Mouse (Mus musculus) neural tube, embryonic 13.5 days (tissue): ENCODE measurements at regions not wholly inside any gene's neighbourhood (a gene's known extent, or its start where the extent isn't known, plus 50 kb on each side); places are given as distances from the start of the nearest gene placed in this dataset.

ENCODE experiments used
- ATAC-seq: fragments of 200-750 bp; cut with Nextera tagmentation; 2 replicates; pipeline ENCODE4 v1.8.0; 2017; ENCODE audit warnings: low read depth, mild to moderate bottlenecking, moderate TSS enrichment, moderate library complexity
- H3K27ac ChIP-seq: fragments of 300-500 bp; sonication (generic); replicated peaks from 2 replicates; pipeline ENCODE4 v1.5.1; 2015; ENCODE audit warnings: moderate library complexity, mild to moderate bottlenecking, inconsistent platforms
- H3K27me3 ChIP-seq: fragments of 300-500 bp; sonication (generic); 2 replicates; pipeline ENCODE4 v1.6.1; 2015; ENCODE audit warnings: mild to moderate bottlenecking, inconsistent platforms
- H3K36me3 ChIP-seq: fragments of 300-500 bp; sonication (generic); 2 replicates; pipeline ENCODE4 v1.6.1; 2015; ENCODE audit warnings: mild to moderate bottlenecking, inconsistent platforms
- H3K4me1 ChIP-seq: fragments of 300-500 bp; sonication (generic); replicated peaks from 2 replicates; pipeline ENCODE4 v1.6.1; 2015; ENCODE audit warnings: inconsistent platforms
- H3K4me2 ChIP-seq: fragments of 300-500 bp; sonication (generic); 2 replicates; pipeline ENCODE4 v1.6.1; 2015; ENCODE audit warnings: inconsistent platforms, mild to moderate bottlenecking, moderate library complexity
- H3K4me3 ChIP-seq: fragments of 300-500 bp; sonication (generic); 2 replicates; pipeline ENCODE4 v1.5.1; 2015; ENCODE audit warnings: mild to moderate bottlenecking, inconsistent platforms
- H3K9ac ChIP-seq: fragments of 300-500 bp; sonication (generic); 2 replicates; pipeline ENCODE4 v1.6.1; 2015; ENCODE audit warnings: moderate library complexity, mild to moderate bottlenecking, inconsistent platforms
- H3K9me3 ChIP-seq: fragments of 300-500 bp; sonication (generic); 2 replicates; pipeline ENCODE4 v1.6.1; 2016; ENCODE audit warnings: inconsistent platforms
- WGBS: fragments of 180-500 bp; shearing (Covaris S2); methylation state at CpG from one replicate; pipeline ENCODE4 v1.1.7; 2015; 5-methylcytosine and 5-hydroxymethylcytosine counted together

GRCm38 (mm10) chr13:37142812-37143211, 92.8 kb upstream of the F13a1 start:
- Histone ChIP-seq H3K36me3 (no peaks in the 10 kb centered on the region), H3K27ac (no peak overlapping the region), H3K4me1 (no peaks in the 10 kb centered on the region), H3K27me3 (no peaks in the 10 kb centered on the region), H3K4me2 (no peak overlapping the region), H3K9me3 (no peaks in the 10 kb centered on the region), H3K9ac (no peak overlapping the region), H3K4me3 (no peak overlapping the region)
- WGBS, result 88% methylated on average over 2 of the region's 2 CpGs
- no peak for ATAC-seq

- H3K27me3 ChIP-seq, result no peaks in the 10 kb centered on the region
- no peak overlapping the region for H3K27ac ChIP-seq
- no peaks in the 10 kb centered on the region for H3K9me3 ChIP-seq
- no peak for ATAC-seq
- 71% methylated on average over 1 of the region's 1 CpGs for WGBS
- no peak overlapping the region for H3K9ac ChIP-seq
- no peak overlapping the region for H3K4me2 ChIP-seq
- no peaks in the 10 kb centered on the region for H3K4me1 ChIP-seq
- no peaks in the 10 kb centered on the region for H3K36me3 ChIP-seq
- no peak overlapping the region for H3K4me3 ChIP-seq
Observed at GRCm38 (mm10) chr13:37135115-37135514, 85.1 kb upstream of the F13a1 start.

GRCm38 (mm10) chr13:37134518-37134917, 84.5 kb upstream of the F13a1 start:
- Histone ChIP-seq H3K36me3 (no peaks in the 10 kb centered on the region), H3K4me3 (no peak overlapping the region), H3K9me3 (no peaks in the 10 kb centered on the region), H3K27ac (no peak overlapping the region), H3K27me3 (no peaks in the 10 kb centered on the region), H3K4me2 (no peak overlapping the region), H3K9ac (no peak overlapping the region), H3K4me1 (no peaks in the 10 kb centered on the region)
- 86% methylated on average over 2 of the region's 2 CpGs for WGBS
- no peak for ATAC-seq

DNA sequence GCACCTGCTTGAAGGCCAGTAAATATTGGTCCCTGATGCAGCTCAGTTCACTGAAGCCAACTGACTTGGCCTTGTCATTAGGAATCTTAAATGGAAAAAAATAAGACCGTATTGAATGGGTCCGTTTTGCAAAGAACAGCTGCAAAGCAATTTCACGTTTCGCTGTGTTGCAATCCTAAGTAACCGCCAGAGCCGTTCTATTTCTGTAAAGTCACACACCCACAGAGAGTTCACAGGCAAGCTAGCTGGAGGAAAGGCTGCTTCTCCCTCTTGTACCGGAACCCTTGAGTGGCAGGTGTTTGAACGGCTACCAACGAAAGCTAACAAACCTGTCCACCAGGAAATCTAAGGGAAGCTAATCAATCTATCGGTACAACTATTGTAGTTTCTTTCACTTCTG, 80.6 kb upstream of the F13a1 start:
- no peaks in the 10 kb centered on the region for H3K36me3 ChIP-seq
- no peak overlapping the region for H3K4me3 ChIP-seq
- no peaks in the 10 kb centered on the region for H3K27me3 ChIP-seq
- H3K4me2 ChIP-seq, result no peak overlapping the region
- H3K27ac ChIP-seq, result no peak overlapping the region
- 87% methylated on average over 10 of the region's 10 CpGs for WGBS
- no peaks in the 10 kb centered on the region for H3K9me3 ChIP-seq
- no peak overlapping the region for H3K9ac ChIP-seq
- H3K4me1 ChIP-seq, result no peaks in the 10 kb centered on the region
- ATAC-seq, result no peak

DNA sequence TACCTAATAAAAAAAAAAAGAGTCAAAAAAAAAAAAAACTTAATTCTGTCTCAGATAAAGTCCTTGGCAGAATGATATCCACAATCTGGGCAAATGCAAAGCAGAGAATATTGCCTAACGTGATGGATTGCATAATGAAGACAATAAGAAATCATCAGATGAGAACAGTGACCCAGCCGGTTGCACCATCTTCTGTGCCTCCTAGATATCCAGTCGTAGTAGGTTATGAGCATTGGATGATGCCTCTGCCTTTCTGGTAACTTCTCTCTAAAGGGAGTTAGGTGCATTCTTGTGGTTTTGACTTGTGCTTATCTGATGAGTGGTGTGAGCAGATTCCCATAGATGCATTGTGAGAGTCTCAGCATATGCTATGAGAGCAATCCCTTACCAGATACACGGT, 71.6 kb upstream of the F13a1 start:
- WGBS, result 92% methylated on average over 4 of the region's 4 CpGs
- ATAC-seq, result no peak
- Histone ChIP-seq H3K4me2 (no peak overlapping the region), H3K9me3 (no peaks in the 10 kb centered on the region), H3K27me3 (no peaks in the 10 kb centered on the region), H3K4me3 (no peak overlapping the region), H3K36me3 (no peaks in the 10 kb centered on the region), H3K9ac (no peak overlapping the region), H3K27ac (no peak overlapping the region), H3K4me1 (no peaks in the 10 kb centered on the region)

GRCm38 (mm10) chr13:37120219-37120618, 70.2 kb upstream of the F13a1 start:
- no peak for ATAC-seq
- no peak overlapping the region for H3K9ac ChIP-seq

DNA sequence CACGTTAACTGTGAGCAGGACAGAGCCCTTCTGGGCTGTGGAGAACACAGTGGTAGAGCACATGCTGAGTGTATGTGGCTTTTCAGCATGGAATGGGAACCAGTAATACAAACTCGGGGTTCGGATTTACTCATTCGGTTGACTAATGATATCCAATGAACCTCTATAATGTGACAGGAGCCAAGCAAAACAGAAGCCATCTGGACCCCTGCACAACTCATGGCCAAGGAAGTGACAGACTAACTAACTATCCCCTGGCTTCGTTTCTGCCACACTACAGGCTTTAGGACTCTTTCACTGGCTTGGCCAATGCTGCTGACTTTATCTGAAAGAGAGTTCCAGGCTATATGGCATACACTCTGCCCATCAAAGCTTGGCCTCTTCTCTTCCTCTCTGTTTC, 64.3 kb upstream of the F13a1 start:
- no peak for ATAC-seq
- WGBS, result 78% methylated on average over 5 of the region's 5 CpGs
- no peaks in the 10 kb centered on the region for H3K9me3 ChIP-seq
- no peaks in the 10 kb centered on the region for H3K36me3 ChIP-seq
- H3K4me1 ChIP-seq, result no peaks in the 10 kb centered on the region
- H3K9ac ChIP-seq, result no peak overlapping the region
- H3K4me3 ChIP-seq, result no peak overlapping the region
- no peak overlapping the region for H3K4me2 ChIP-seq
- H3K27ac ChIP-seq, result no peak overlapping the region
- no peaks in the 10 kb centered on the region for H3K27me3 ChIP-seq

More at GRCm38 (mm10) chr13:37120219-37120618, 70.2 kb upstream of the F13a1 start:
- no peaks in the 10 kb centered on the region for H3K36me3 ChIP-seq
- H3K9me3 ChIP-seq, result no peaks in the 10 kb centered on the region
- no peaks in the 10 kb centered on the region for H3K27me3 ChIP-seq
- H3K4me2 ChIP-seq, result no peak overlapping the region
- 86% methylated on average over 2 of the region's 2 CpGs for WGBS
- H3K4me1 ChIP-seq, result no peaks in the 10 kb centered on the region
- no peak overlapping the region for H3K4me3 ChIP-seq
- H3K27ac ChIP-seq, result no peak overlapping the region

DNA sequence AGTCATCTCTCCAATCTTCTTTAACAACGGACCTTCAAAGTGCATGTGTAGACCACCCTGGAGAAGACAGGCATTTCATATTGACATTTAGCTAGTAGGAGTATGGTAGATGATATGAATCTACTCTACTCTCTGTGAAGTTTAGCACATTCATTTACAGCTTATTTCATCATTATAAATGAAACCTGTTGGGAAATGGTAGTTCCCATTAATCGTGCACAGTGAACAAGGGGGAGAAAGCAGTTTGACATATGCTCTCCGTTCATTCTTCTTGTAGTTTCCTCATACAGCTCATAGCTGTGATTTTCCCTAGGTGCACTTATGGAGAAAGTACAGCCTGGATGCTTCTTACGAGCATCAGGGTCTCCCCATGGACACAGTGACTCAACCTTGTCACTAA, 61.7 kb upstream of the F13a1 start:
- H3K9ac ChIP-seq, result no peak overlapping the region
- H3K4me3 ChIP-seq, result no peak overlapping the region
- no peak overlapping the region for H3K27ac ChIP-seq
- no peak overlapping the region for H3K4me2 ChIP-seq
- 80% methylated on average over 4 of the region's 4 CpGs for WGBS
- H3K9me3 ChIP-seq, result no peaks in the 10 kb centered on the region
- H3K36me3 ChIP-seq, result no peaks in the 10 kb centered on the region
- no peaks in the 10 kb centered on the region for H3K27me3 ChIP-seq
- no peaks in the 10 kb centered on the region for H3K4me1 ChIP-seq
- no peak for ATAC-seq

GRCm38 (mm10) chr13:37107721-37108120, 57.7 kb upstream of the F13a1 start:
- Histone ChIP-seq H3K4me2 (no peak overlapping the region), H3K9me3 (no peaks in the 10 kb centered on the region), H3K4me3 (no peak overlapping the region), H3K27ac (no peak overlapping the region), H3K27me3 (no peaks in the 10 kb centered on the region), H3K4me1 (peaks cover 18% of the 10 kb centered on the region), H3K36me3 (no peaks in the 10 kb centered on the region), H3K9ac (no peak overlapping the region)
- 78% methylated on average over 5 of the region's 5 CpGs for WGBS
- no peak for ATAC-seq

GRCm38 (mm10) chr13:37106009-37106408, 56.0 kb upstream of the F13a1 start:
- Histone ChIP-seq H3K4me3 (no peak overlapping the region), H3K4me1 (peaks cover 19% of the 10 kb centered on the region), H3K27me3 (no peaks in the 10 kb centered on the region), H3K9me3 (no peaks in the 10 kb centered on the region), H3K27ac (no peak overlapping the region), H3K9ac (no peak overlapping the region), H3K4me2 (no peak overlapping the region), H3K36me3 (no peaks in the 10 kb centered on the region)
- 90% methylated on average over 5 of the region's 5 CpGs for WGBS
- no peak for ATAC-seq

- peak overlapping the region; percentile 29 for H3K4me2 ChIP-seq
- peak overlapping the region; percentile 73 for H3K27ac ChIP-seq
- H3K27me3 ChIP-seq, result no peaks in the 10 kb centered on the region
- ATAC-seq, result peak; percentile 75
- no peak overlapping the region for H3K4me3 ChIP-seq
- no peaks in the 10 kb centered on the region for H3K36me3 ChIP-seq
- no peaks in the 10 kb centered on the region for H3K9me3 ChIP-seq
- peak overlapping the region; percentile 12; the same call in 1 of the 2 replicates for H3K9ac ChIP-seq
- H3K4me1 ChIP-seq, result peaks cover 26% of the 10 kb centered on the region
- 45% methylated on average over 9 of the region's 9 CpGs for WGBS
Observed at GRCm38 (mm10) chr13:37104410-37105294, 54.6 kb upstream of the F13a1 start.

DNA sequence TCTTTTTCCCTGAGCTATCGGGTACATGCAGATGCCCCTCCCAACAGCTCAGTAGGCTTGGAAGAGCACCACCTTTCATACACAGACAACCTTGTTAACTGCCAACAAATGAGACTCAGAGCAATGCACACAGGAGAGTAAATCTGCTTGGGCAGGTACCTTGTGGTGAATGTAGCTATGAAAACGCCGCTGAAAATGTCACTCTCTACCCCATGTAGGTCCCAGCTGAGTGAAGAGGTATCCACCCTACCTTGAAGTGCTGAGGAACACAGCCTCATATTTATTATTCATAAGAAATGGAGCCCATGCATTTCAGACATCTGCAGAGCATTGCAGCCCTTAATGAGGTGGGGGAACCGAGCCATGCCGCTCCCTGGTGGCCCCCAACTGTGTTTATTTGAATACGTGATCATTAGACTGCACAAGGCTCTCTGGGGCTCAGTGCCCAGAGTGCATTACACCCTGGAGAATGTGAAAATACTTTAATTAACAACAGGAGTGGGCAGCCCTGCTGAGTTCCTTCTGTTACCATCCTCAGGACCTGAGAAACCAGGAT, 53.8 kb upstream of the F13a1 start:
- ATAC-seq, result peak; percentile 91
- 28% methylated on average over 6 of the region's 6 CpGs for WGBS
- Histone ChIP-seq H3K4me1 (peaks cover 26% of the 10 kb centered on the region), H3K4me2 (peak overlapping the region; percentile 29), H3K27ac (peak overlapping the region; percentile 73), H3K4me3 (no peak overlapping the region), H3K9me3 (no peaks in the 10 kb centered on the region; the same call in 1 of the 2 replicates), H3K36me3 (no peaks in the 10 kb centered on the region), H3K27me3 (no peaks in the 10 kb centered on the region), H3K9ac (no peak overlapping the region; the same call in 1 of the 2 replicates)
